ENCODE assay signal across 10 mouse cellular contexts in the genomic region with DNA sequence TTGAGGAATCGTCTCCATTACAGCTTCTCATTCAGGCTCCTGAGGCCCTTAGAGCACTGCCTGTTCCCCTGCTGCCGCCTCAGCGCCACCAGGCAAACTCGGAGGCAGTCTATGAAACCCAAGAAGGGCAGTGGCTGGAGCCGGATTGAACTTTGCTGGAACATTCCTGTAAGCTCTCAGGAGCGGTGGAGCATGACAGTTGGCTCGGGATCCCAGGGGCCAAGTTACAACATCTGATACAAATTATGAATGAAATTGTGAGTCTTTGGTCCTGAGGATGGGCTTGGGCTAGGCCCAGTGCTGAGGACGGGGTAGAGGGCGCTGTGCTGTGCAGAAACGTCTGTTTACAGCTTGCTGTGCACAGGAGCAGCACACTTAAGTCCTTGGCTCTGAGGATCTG. TPM values are rescaled to one million over a fixed set of nuclear protein-coding genes. Genes with fewer than 3 reads are reported as not detected.
DNase-seq lines count a peak whose midpoint lies in the region; ATAC-seq and TF ChIP-seq lines count a peak whose summit lies in the region.
"Had no signal": no experiment of that assay in that cellular context is flagged by ENCODE, and none has a peak within 500 bp of the region (broad histone marks: within the 10 kb centered on the region; RNA-seq: fewer than 3 reads in every experiment).

No protein-coding gene starts in this region.

- no peak for ATAC-seq in limb, embryonic 11.5 days (ENCODE audit: insufficient number of reproducible peaks, low FRiP score, low TSS enrichment, low read depth)
- ATAC-seq in megakaryocyte progenitor cell, adult 5-6 weeks (replicated peaks; ENCODE audit: poor library complexity) = peak; percentile 33

- H3K9ac ChIP-seq in limb, embryonic 11.5 days (ENCODE audit: low read length) = no peak overlapping the region

- H3K9me3 ChIP-seq in limb, embryonic 11.5 days (ENCODE audit: control insufficient read depth, low read length) = no peaks in the 10 kb centered on the region
- no peaks in the 10 kb centered on the region for H3K9me3 ChIP-seq in limb, embryonic 10.5 days (replicated peaks)
- no peaks in the 10 kb centered on the region for H3K9me3 ChIP-seq in embryonic facial prominence, embryonic 10.5 days

- H3K4me3 ChIP-seq in limb, embryonic 11.5 days (ENCODE audit: low read depth, low read length) = no peak overlapping the region
- H3K4me3 ChIP-seq in limb, embryonic 10.5 days = no peak overlapping the region
- no peak overlapping the region for H3K4me3 ChIP-seq in embryonic facial prominence, embryonic 10.5 days
- H3K4me3 ChIP-seq in layer of hippocampus, adult 2 months = no peak overlapping the region

- H3K4me1 ChIP-seq in limb, embryonic 11.5 days (ENCODE audit: control insufficient read depth, insufficient read depth, low read length) = 0 out of 2 replicates have a peak, but pooled peaks cover 2% of the 10 kb centered on the region
- peaks cover 29% of the 10 kb centered on the region for H3K4me1 ChIP-seq in limb, embryonic 10.5 days
- peaks cover 40% of the 10 kb centered on the region for H3K4me1 ChIP-seq in embryonic facial prominence, embryonic 10.5 days

- TF ChIP-seq CTCF in layer of hippocampus, adult 2 months (conservative IDR thresholded peaks at IDR 0.05) = no peak

- peaks cover 20% of the 10 kb centered on the region for H3K36me3 ChIP-seq in limb, embryonic 11.5 days (ENCODE audit: control insufficient read depth, insufficient read depth, low read length)
- peaks cover 53% of the 10 kb centered on the region for H3K36me3 ChIP-seq in limb, embryonic 10.5 days
- H3K36me3 ChIP-seq in embryonic facial prominence, embryonic 10.5 days (replicated peaks) = peaks cover 48% of the 10 kb centered on the region

- H3K27me3 ChIP-seq in limb, embryonic 11.5 days (ENCODE audit: control insufficient read depth, insufficient read depth, low read length) = no peaks in the 10 kb centered on the region
- H3K27me3 ChIP-seq in limb, embryonic 10.5 days (ENCODE audit: low read depth, poor library complexity, severe bottlenecking) = no peaks in the 10 kb centered on the region
- H3K27me3 ChIP-seq in embryonic facial prominence, embryonic 10.5 days (replicated peaks; ENCODE audit: low read depth, poor library complexity, severe bottlenecking) = no peaks in the 10 kb centered on the region

- 54% methylated on average over 10 of the region's 10 CpGs for WGBS in limb, embryonic 11.5 days
- WGBS in limb, embryonic 10.5 days = 54% methylated on average over 10 of the region's 10 CpGs
- 29% methylated on average over 10 of the region's 10 CpGs for WGBS in embryonic facial prominence, embryonic 10.5 days

- DNase-seq in limb, embryonic 11.5 days (ENCODE audit: low spot score) = peak; percentile 40
- DNase-seq in limb, embryonic 10.5 days (ENCODE audit: low spot score) = no peak
- DNase-seq in embryonic facial prominence, embryonic 10.5 days (ENCODE audit: low spot score) = peak; percentile 74
- peak; percentile 64 for DNase-seq in kidney, adult 18-20 months
- no peak for DNase-seq in layer of hippocampus, adult 2 months (ENCODE audit: low spot score in 2 of 2)
- DNase-seq in yolk sac, embryonic 10.5 days (ENCODE audit: low spot score) = no peak
- DNase-seq in frontal cortex, postnatal 36 days (ENCODE audit: low spot score in 2 of 2) = no peak
- DNase-seq: cerebellum, postnatal 14 days; spleen, adult 18-20 months had no signal

- no peak overlapping the region for H3K27ac ChIP-seq in limb, embryonic 11.5 days (replicated peaks; ENCODE audit: low read depth, low read length)
- H3K27ac ChIP-seq in limb, embryonic 10.5 days = no peak overlapping the region
- peak overlapping the region; percentile 37 for H3K27ac ChIP-seq in embryonic facial prominence, embryonic 10.5 days (replicated peaks)
- no peak overlapping the region for H3K27ac ChIP-seq in layer of hippocampus, adult 2 months

- no peak overlapping the region for H3K4me2 ChIP-seq in limb, embryonic 11.5 days (ENCODE audit: low read depth, severe bottlenecking)

RNA-seq across cellular contexts. Expression of gene Adprhl2, which starts 7.1 kb away (rescaled TPM):
- 59.2 and 62.0 TPM in 2 replicates for polyA plus RNA-seq in limb, embryonic 11.5 days (2014; fragmentation: Nextera tagmentation; extraction: Ambion mirVana)
- 95.1 and 97.5 TPM in 2 replicates for polyA plus RNA-seq in limb, embryonic 10.5 days (2016; fragmentation: Nextera tagmentation; extraction: Ambion mirVana)
- polyA plus RNA-seq in embryonic facial prominence, embryonic 10.5 days (2016; fragmentation: Nextera tagmentation; extraction: Ambion mirVana) = 92.3 and 93.2 TPM in 2 replicates
- 6.6 and 9.3 TPM in 2 replicates for total RNA-seq in megakaryocyte progenitor cell, adult 5-6 weeks (2015)
- total RNA-seq in megakaryocyte progenitor cell, adult 5-6 weeks (2017) = 27.9 and 34.4 TPM in 2 replicates
- total RNA-seq in layer of hippocampus, adult 2 months (2021) = 10 to 100 TPM; 32.2 to 33.0 TPM

RNA-seq across cellular contexts. Expression of gene Tekt2, which starts 11.1 kb away (rescaled TPM):
- polyA plus RNA-seq in limb, embryonic 11.5 days (2014; fragmentation: Nextera tagmentation; extraction: Ambion mirVana) = 2.6 and 3.1 TPM in 2 replicates
- 0.35 and 0.98 TPM in 2 replicates for polyA plus RNA-seq in limb, embryonic 10.5 days (2016; fragmentation: Nextera tagmentation; extraction: Ambion mirVana)
- 1.4 TPM in 2 replicates for polyA plus RNA-seq in embryonic facial prominence, embryonic 10.5 days (2016; fragmentation: Nextera tagmentation; extraction: Ambion mirVana)
- not detected in 2 replicates for total RNA-seq in megakaryocyte progenitor cell, adult 5-6 weeks (2015)
- not detected in 2 replicates for total RNA-seq in megakaryocyte progenitor cell, adult 5-6 weeks (2017)
- total RNA-seq in layer of hippocampus, adult 2 months (2021) = 1 to 10 TPM; 1.3 to 1.6 TPM

RNA-seq across cellular contexts. Expression of gene Col8a2, which starts 27.8 kb away (rescaled TPM):
- 1.4 and 1.5 TPM in 2 replicates for polyA plus RNA-seq in limb, embryonic 11.5 days (2014; fragmentation: Nextera tagmentation; extraction: Ambion mirVana)
- 0.65 and 1.4 TPM in 2 replicates for polyA plus RNA-seq in limb, embryonic 10.5 days (2016; fragmentation: Nextera tagmentation; extraction: Ambion mirVana)
- 7.3 and 11.2 TPM in 2 replicates for polyA plus RNA-seq in embryonic facial prominence, embryonic 10.5 days (2016; fragmentation: Nextera tagmentation; extraction: Ambion mirVana)
- not detected in 2 replicates for total RNA-seq in megakaryocyte progenitor cell, adult 5-6 weeks (2015)
- total RNA-seq in megakaryocyte progenitor cell, adult 5-6 weeks (2017) = not detected in 2 replicates
- total RNA-seq in layer of hippocampus, adult 2 months (2021) = 1 to 10 TPM; 1.2 to 1.5 TPM

RNA-seq across cellular contexts. Expression of gene Trappc3, which starts 52.3 kb away (rescaled TPM):
- 25.0 and 32.2 TPM in 2 replicates for polyA plus RNA-seq in limb, embryonic 11.5 days (2014; fragmentation: Nextera tagmentation; extraction: Ambion mirVana)
- polyA plus RNA-seq in limb, embryonic 10.5 days (2016; fragmentation: Nextera tagmentation; extraction: Ambion mirVana) = 83.1 and 95.3 TPM in 2 replicates
- 91.8 and 92.3 TPM in 2 replicates for polyA plus RNA-seq in embryonic facial prominence, embryonic 10.5 days (2016; fragmentation: Nextera tagmentation; extraction: Ambion mirVana)
- 33.5 and 38.5 TPM in 2 replicates for total RNA-seq in megakaryocyte progenitor cell, adult 5-6 weeks (2015)
- total RNA-seq in megakaryocyte progenitor cell, adult 5-6 weeks (2017) = 54.6 and 61.8 TPM in 2 replicates
- 10 to 100 TPM; 85.4 to 90.5 TPM for total RNA-seq in layer of hippocampus, adult 2 months (2021)

RNA-seq across cellular contexts. Expression of gene Map7d1, which starts 58.2 kb away (rescaled TPM):
- polyA plus RNA-seq in limb, embryonic 11.5 days (2014; fragmentation: Nextera tagmentation; extraction: Ambion mirVana) = 54.6 and 61.2 TPM in 2 replicates
- polyA plus RNA-seq in limb, embryonic 10.5 days (2016; fragmentation: Nextera tagmentation; extraction: Ambion mirVana) = 56.2 and 63.2 TPM in 2 replicates
- polyA plus RNA-seq in embryonic facial prominence, embryonic 10.5 days (2016; fragmentation: Nextera tagmentation; extraction: Ambion mirVana) = 60.9 and 62.9 TPM in 2 replicates
- 18.8 and 21.1 TPM in 2 replicates for total RNA-seq in megakaryocyte progenitor cell, adult 5-6 weeks (2015)
- 35.8 and 39.6 TPM in 2 replicates for total RNA-seq in megakaryocyte progenitor cell, adult 5-6 weeks (2017)
- total RNA-seq in layer of hippocampus, adult 2 months (2021) = 100 to 1,000 TPM; 246 to 249 TPM

Comparison
In these comparisons a context has a peak if more than half of its experiments do, and no peak if none do; other contexts are left out.
1. DNase-seq: peak in limb, embryonic 11.5 days (single experiment), embryonic facial prominence, embryonic 10.5 days (single experiment) and kidney, adult 18-20 months (single experiment); none in limb, embryonic 10.5 days (single experiment), layer of hippocampus, adult 2 months (0 of 2), yolk sac, embryonic 10.5 days (single experiment) and frontal cortex, postnatal 36 days (0 of 2).